Comparison of ENCODE assay signal across 12 mouse cellular contexts in the genomic region with DNA sequence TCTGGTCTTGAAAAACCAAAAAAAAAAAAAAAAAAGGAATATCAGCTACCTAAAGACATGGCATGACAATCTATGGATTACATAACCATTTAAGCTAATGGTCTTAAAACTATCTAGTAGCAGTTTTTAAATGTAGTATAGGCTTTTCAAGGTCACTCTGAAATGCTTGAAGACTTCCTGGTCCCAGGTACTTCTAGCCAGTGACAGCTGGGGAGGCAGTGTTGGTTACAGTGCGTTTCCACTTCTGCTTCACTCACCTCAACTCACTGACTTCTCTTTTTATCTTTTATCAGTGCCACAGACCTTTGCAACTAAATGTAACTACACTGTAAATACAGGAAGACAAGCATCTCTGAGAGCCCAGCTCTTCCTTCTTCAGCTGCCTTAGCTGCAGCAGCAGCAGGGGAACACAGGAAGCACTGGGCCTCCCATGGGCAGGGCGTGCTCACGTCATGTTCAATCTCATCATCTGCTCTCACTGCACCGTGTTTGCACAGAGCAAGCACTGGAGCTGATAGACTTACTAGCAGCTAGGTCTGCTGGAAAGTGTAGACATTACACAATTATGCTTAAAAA. TPM values are rescaled to one million over a fixed set of nuclear protein-coding genes. Genes with fewer than 3 reads are reported as not detected.
A peak's percentile ranks its signal among the peaks of the same experiment; 100 is the strongest.
DNase-seq lines count a peak whose midpoint lies in the region; ATAC-seq and TF ChIP-seq lines count a peak whose summit lies in the region.
"Had no signal": no experiment of that assay in that cellular context is flagged by ENCODE, and none has a peak within 500 bp of the region (broad histone marks: within the 10 kb centered on the region; RNA-seq: fewer than 3 reads in every experiment).

No protein-coding gene starts in this region.

- DNase-seq in midbrain, postnatal 0 days (ENCODE audit: low spot score): peak; percentile 38
- DNase-seq in c-Kit-positive CD71-negative TER-119-negative erythroid progenitor cells, embryonic 14.5 days (ENCODE audit: low read depth): peak; percentile 18
- peak; percentile 32 for DNase-seq in thymus, postnatal 14 days
- DNase-seq in testis, postnatal 10 days (ENCODE audit: low spot score): no peak
- no peak for DNase-seq in adrenal gland, adult 2 months
- no peak for DNase-seq in heart, postnatal 36 days
- DNase-seq: gastrocnemius, postnatal 36 days; heart, postnatal 4 days had no signal

- peaks cover 53% of the 10 kb centered on the region for H3K36me3 ChIP-seq in midbrain, postnatal 0 days (ENCODE audit: insufficient read depth, low read length)
- peaks cover 66% of the 10 kb centered on the region for H3K36me3 ChIP-seq in midbrain, embryonic 15.5 days (replicated peaks)
- peaks cover 75% of the 10 kb centered on the region for H3K36me3 ChIP-seq in intestine, postnatal 0 days (ENCODE audit: control insufficient read depth, insufficient read depth)

- H3K27me3 ChIP-seq in midbrain, postnatal 0 days (ENCODE audit: insufficient read depth, low read length): no peaks in the 10 kb centered on the region
- no peaks in the 10 kb centered on the region for H3K27me3 ChIP-seq in midbrain, embryonic 15.5 days (replicated peaks)
- no peaks in the 10 kb centered on the region for H3K27me3 ChIP-seq in intestine, postnatal 0 days (replicated peaks; ENCODE audit: control insufficient read depth, insufficient read depth, low read length)
- H3K27me3 ChIP-seq: megakaryocyte, embryonic 14.5 days; neural tube, embryonic 15.5 days had no signal

- no peaks in the 10 kb centered on the region for H3K4me1 ChIP-seq in midbrain, postnatal 0 days (ENCODE audit: insufficient read depth, low read length)
- H3K4me1 ChIP-seq in midbrain, embryonic 15.5 days: no peaks in the 10 kb centered on the region
- no peaks in the 10 kb centered on the region for H3K4me1 ChIP-seq in intestine, postnatal 0 days (replicated peaks; ENCODE audit: control insufficient read depth, insufficient read depth, low read length)
- H3K4me1 ChIP-seq: neural tube, embryonic 15.5 days had no signal

- intact Hi-C loops in heart, postnatal 36 days (cut with DNase I): no loop called here

- H3K27ac ChIP-seq in midbrain, postnatal 0 days (ENCODE audit: low read depth, low read length): no peak overlapping the region
- no peak overlapping the region for H3K27ac ChIP-seq in midbrain, embryonic 15.5 days
- H3K27ac ChIP-seq in intestine, postnatal 0 days (ENCODE audit: low read depth, low read length): no peak overlapping the region
- H3K27ac ChIP-seq: neural tube, embryonic 15.5 days had no signal

- ATAC-seq in midbrain, postnatal 0 days (ENCODE audit: low FRiP score): no peak
- ATAC-seq in midbrain, embryonic 15.5 days (replicated peaks): no peak
- ATAC-seq in intestine, postnatal 0 days: peak; percentile 73

- 78% methylated on average over 4 of the region's 4 CpGs for WGBS in midbrain, postnatal 0 days
- WGBS in midbrain, embryonic 15.5 days: 89% methylated on average over 4 of the region's 4 CpGs
- WGBS in intestine, postnatal 0 days: 37% methylated on average over 4 of the region's 4 CpGs

- no peak for TF ChIP-seq CTCF in midbrain, postnatal 0 days (IDR thresholded peaks at IDR 0.05)
- TF ChIP-seq CTCF in intestine, postnatal 0 days (IDR thresholded peaks at IDR 0.05; ENCODE audit: low read depth): no peak

- no peak overlapping the region for H3K4me3 ChIP-seq in midbrain, postnatal 0 days (ENCODE audit: low read depth, low read length)
- no peak overlapping the region for H3K4me3 ChIP-seq in midbrain, embryonic 15.5 days
- H3K4me3 ChIP-seq in intestine, postnatal 0 days (ENCODE audit: low read depth, low read length): no peak overlapping the region
- H3K4me3 ChIP-seq: megakaryocyte, embryonic 14.5 days; neural tube, embryonic 15.5 days had no signal

- no peak overlapping the region for H3K4me2 ChIP-seq in midbrain, postnatal 0 days (ENCODE audit: low read depth, low read length, poor library complexity, severe bottlenecking)
- H3K4me2 ChIP-seq in midbrain, embryonic 15.5 days: no peak overlapping the region
- no peak overlapping the region for H3K4me2 ChIP-seq in intestine, postnatal 0 days (replicated peaks; ENCODE audit: low read depth)
- H3K4me2 ChIP-seq: neural tube, embryonic 15.5 days had no signal

- H3K9ac ChIP-seq in midbrain, postnatal 0 days (replicated peaks; ENCODE audit: low read length, poor library complexity, severe bottlenecking): no peak overlapping the region
- H3K9ac ChIP-seq in midbrain, embryonic 15.5 days: no peak overlapping the region
- H3K9ac ChIP-seq in intestine, postnatal 0 days (ENCODE audit: low read depth, low read length): no peak overlapping the region
- H3K9ac ChIP-seq: neural tube, embryonic 15.5 days had no signal

- no peaks in the 10 kb centered on the region for H3K9me3 ChIP-seq in midbrain, postnatal 0 days (ENCODE audit: low read length)
- H3K9me3 ChIP-seq in midbrain, embryonic 15.5 days: no peaks in the 10 kb centered on the region
- H3K9me3 ChIP-seq in intestine, postnatal 0 days (ENCODE audit: control insufficient read depth): no peaks in the 10 kb centered on the region
- H3K9me3 ChIP-seq: neural tube, embryonic 15.5 days had no signal

RNA-seq across cellular contexts. Expression of gene Ttc17, which starts 46.0 kb away (rescaled TPM):
- 24.2 and 24.3 TPM in 2 replicates for total RNA-seq in midbrain, postnatal 0 days (2014; rRNA removed)
- polyA plus RNA-seq in midbrain, postnatal 0 days (2015; fragmentation: Nextera tagmentation; extraction: Ambion mirVana): 19.4 and 20.2 TPM in 2 replicates
- 24.6 and 26.5 TPM in 2 replicates for polyA plus RNA-seq in midbrain, embryonic 15.5 days (2015; fragmentation: Nextera tagmentation; extraction: Ambion mirVana)
- polyA plus RNA-seq in intestine, postnatal 0 days (2015; fragmentation: Nextera tagmentation; extraction: Ambion mirVana): 9.1 and 9.7 TPM in 2 replicates
- total RNA-seq in adrenal gland, adult 2 months (2021): 10 to 100 TPM; 31.5 to 57.4 TPM
- 14.0 and 18.0 TPM in 2 replicates for polyA plus RNA-seq in adrenal gland, adult 2 months (2012; rRNA removed)
- 10 to 100 TPM; 27.4 to 33.5 TPM for total RNA-seq in heart, postnatal 36 days (2021)

Comparison
In these comparisons a context has a peak if more than half of its experiments do, and no peak if none do; other contexts are left out.
1. DNase-seq: peak in midbrain, postnatal 0 days (single experiment), c-Kit-positive CD71-negative TER-119-negative erythroid progenitor cells, embryonic 14.5 days (single experiment) and thymus, postnatal 14 days (single experiment); none in testis, postnatal 10 days (single experiment), adrenal gland, adult 2 months (single experiment) and heart, postnatal 36 days (0 of 2).